Mouse (Mus musculus): ENCODE results near the gene C130026I21Rik. TPM values are rescaled to one million over a fixed set of nuclear protein-coding genes. Genes with fewer than 3 reads are reported as not detected.
"Not testable (repeated sequence)": the region's sequence is repeated elsewhere in the genome, so short reads cannot be mapped to it uniquely, and the experiment has no call there.

Gene C130026I21Rik
- 0.33 and 0.35 TPM in 2 replicates for polyA plus RNA-seq (2014; fragmentation: Nextera tagmentation; extraction: Ambion mirVana)

DNA sequence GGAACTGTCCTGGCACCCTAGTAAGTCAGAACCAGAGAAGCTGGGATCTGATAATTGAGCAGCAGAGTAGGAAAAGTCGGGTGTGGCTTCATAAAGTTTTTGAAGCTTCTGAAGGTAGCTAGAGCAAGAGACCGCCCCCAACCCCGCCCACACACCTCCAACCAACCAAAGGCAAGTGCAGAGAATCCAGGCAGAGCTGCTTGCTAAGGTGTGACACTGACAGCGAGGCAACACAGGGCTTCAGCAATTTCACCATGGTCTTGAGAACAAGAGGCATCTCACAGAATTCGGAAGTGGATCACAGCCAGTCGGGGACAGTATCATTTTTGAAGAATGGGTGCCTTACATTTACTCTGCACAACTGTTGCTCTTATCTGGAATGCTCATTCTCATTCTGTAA is at the start of gene C130026I21Rik:
Gene C130026I21Rik (minus strand): TSS at position 101 of the 400 bp plus-strand sequence.
- not testable (repeated sequence) for H3K4me2 ChIP-seq (replicated peaks); H3K9me3 ChIP-seq (ENCODE audit: control insufficient read depth, low read length); ATAC-seq (ENCODE audit: low FRiP score); H3K27me3 ChIP-seq (ENCODE audit: control insufficient read depth, insufficient read depth, low read length); H3K4me1 ChIP-seq (replicated peaks; ENCODE audit: control insufficient read depth, insufficient read depth, low read length); DNase-seq (ENCODE audit: low spot score); H3K27ac ChIP-seq; H3K36me3 ChIP-seq (replicated peaks; ENCODE audit: control insufficient read depth, insufficient read depth); H3K9ac ChIP-seq; H3K4me3 ChIP-seq (replicated peaks; ENCODE audit: low read length)
- WGBS = no CpG with 5 or more reads among the region's 6 CpGs

DNA sequence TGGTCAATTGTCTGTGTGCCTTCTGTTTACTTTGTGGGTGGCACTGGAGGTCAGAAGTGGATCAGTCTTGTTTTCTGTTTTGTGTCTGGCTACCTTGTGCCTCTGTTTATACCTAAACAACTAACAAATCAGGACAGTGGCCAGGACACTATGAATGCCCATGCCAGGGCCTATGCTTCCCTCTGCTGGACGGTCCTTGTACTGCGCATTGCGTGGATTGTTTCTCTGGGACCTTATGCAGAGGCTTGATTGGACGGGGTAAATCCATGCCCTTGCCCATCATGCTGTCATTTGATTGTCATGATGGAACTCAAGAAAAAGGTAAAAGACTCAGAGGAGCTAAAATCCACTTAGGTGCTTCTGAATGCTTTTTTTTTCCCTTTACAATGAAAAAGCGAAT is 16.7 kb upstream of the C130026I21Rik start:
- H3K27ac ChIP-seq; H3K4me1 ChIP-seq (replicated peaks; ENCODE audit: control insufficient read depth, insufficient read depth, low read length); DNase-seq (ENCODE audit: low spot score); H3K4me2 ChIP-seq (replicated peaks); H3K9ac ChIP-seq; H3K4me3 ChIP-seq (replicated peaks; ENCODE audit: low read length); H3K9me3 ChIP-seq (ENCODE audit: control insufficient read depth, low read length); H3K36me3 ChIP-seq (replicated peaks; ENCODE audit: control insufficient read depth, insufficient read depth); ATAC-seq (ENCODE audit: low FRiP score); H3K27me3 ChIP-seq (ENCODE audit: control insufficient read depth, insufficient read depth, low read length): not testable (repeated sequence)
- 47% methylated on average over 4 of the region's 5 CpGs for WGBS

DNA sequence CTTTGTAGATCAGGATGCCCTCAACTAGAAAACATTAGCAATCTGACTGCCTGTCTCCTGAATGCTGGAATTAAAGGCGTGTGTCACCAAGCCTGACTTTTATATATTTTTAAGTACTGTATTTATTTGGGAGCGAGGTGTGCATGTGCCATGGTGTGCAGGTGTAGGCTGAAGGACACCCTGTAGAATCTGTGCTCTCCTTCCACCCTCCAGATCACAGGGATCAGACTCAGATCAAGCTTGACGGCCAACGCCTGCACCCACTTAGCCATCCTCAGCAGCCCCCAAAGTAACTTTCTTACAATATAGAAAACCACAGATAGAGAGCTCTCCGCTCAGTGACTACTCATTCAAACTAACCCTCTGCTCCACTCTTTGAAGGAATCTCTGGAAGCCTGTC is 6.1 kb upstream of the C130026I21Rik start:
- DNase-seq (ENCODE audit: low spot score); H3K4me2 ChIP-seq (replicated peaks); H3K9ac ChIP-seq; H3K4me3 ChIP-seq (replicated peaks; ENCODE audit: low read length); H3K27ac ChIP-seq; H3K36me3 ChIP-seq (replicated peaks; ENCODE audit: control insufficient read depth, insufficient read depth); H3K9me3 ChIP-seq (ENCODE audit: control insufficient read depth, low read length); H3K4me1 ChIP-seq (replicated peaks; ENCODE audit: control insufficient read depth, insufficient read depth, low read length); ATAC-seq (ENCODE audit: low FRiP score); H3K27me3 ChIP-seq (ENCODE audit: control insufficient read depth, insufficient read depth, low read length): not testable (repeated sequence)
- 84% methylated on average over 3 of the region's 5 CpGs for WGBS

DNA sequence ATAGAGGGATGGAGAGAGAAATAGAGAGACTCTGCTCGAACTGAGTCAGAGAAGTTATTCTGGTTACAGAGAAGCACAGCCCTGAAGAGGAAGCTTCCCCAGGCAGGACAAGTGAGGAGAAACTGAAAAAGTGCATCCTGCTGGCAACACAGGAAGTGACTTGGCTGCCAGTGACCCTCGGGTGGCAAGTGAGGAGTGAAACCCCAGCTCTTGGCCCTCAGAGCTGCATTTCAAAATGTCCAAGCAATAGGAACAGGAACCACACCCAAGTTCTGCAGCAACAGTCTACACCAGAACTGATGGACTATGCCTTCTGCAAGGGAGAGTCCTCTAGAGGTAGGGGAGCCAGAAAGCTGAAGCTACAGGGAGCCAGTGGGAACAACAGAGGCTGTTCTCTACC is 11.7 kb downstream of the C130026I21Rik start:
- not testable (repeated sequence) for H3K36me3 ChIP-seq (replicated peaks; ENCODE audit: control insufficient read depth, insufficient read depth); H3K4me3 ChIP-seq (replicated peaks; ENCODE audit: low read length); H3K27me3 ChIP-seq (ENCODE audit: control insufficient read depth, insufficient read depth, low read length); H3K9ac ChIP-seq; H3K4me1 ChIP-seq (replicated peaks; ENCODE audit: control insufficient read depth, insufficient read depth, low read length); H3K4me2 ChIP-seq (replicated peaks); ATAC-seq (ENCODE audit: low FRiP score); H3K27ac ChIP-seq; DNase-seq (ENCODE audit: low spot score)
- 56% methylated on average over 1 of the region's 2 CpGs for WGBS
- H3K9me3 ChIP-seq (ENCODE audit: control insufficient read depth, low read length) = peaks cover 11% of the 10 kb centered on the region

DNA sequence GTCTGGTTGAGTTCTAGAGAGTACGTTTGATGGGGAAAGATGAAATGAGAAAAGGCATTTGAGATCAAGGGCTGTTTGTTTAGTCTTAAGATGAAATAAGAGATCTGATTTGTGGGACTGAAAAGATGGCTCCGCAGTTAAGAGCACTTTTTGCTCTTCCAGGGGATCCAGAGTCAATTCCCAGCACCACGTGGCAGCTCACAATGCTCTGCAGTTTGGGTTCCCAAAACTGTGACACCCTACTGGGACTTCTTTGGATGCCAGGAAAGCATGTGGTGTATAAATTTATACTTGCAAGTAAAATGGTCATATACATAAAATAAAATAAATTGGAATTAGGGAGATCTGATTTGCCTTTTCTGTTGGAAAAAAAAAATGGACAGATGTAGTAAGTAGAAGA is 15.1 kb downstream of the C130026I21Rik start:
- not testable (repeated sequence) for ATAC-seq (ENCODE audit: low FRiP score); H3K27me3 ChIP-seq (ENCODE audit: control insufficient read depth, insufficient read depth, low read length); H3K27ac ChIP-seq; H3K36me3 ChIP-seq (replicated peaks; ENCODE audit: control insufficient read depth, insufficient read depth); H3K4me3 ChIP-seq (replicated peaks; ENCODE audit: low read length); DNase-seq (ENCODE audit: low spot score); H3K4me2 ChIP-seq (replicated peaks); H3K9ac ChIP-seq; H3K4me1 ChIP-seq (replicated peaks; ENCODE audit: control insufficient read depth, insufficient read depth, low read length)
- peaks cover 11% of the 10 kb centered on the region for H3K9me3 ChIP-seq (ENCODE audit: control insufficient read depth, low read length)
- 57% methylated on average over 2 of the region's 3 CpGs for WGBS

DNA sequence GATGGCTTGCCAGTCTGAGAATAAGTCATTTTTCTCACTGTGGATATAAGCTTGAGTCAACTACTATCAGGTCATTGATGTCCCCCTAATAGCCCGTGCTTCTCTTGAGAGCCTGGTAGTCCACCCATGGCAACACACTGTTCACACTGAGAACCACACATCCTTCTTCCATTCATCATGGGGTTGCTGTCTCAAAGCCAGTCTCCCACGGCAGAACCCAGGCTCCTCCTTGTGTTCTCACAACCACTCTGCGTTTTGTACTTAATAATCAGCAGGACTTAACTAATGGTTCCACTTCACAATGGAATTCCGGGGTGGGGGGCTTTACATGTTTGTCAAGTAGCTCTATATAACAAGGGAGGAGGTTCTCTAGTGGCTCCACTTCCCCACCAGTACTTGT is 19.2 kb downstream of the C130026I21Rik start:
- not testable (repeated sequence) for H3K9ac ChIP-seq; H3K4me2 ChIP-seq (replicated peaks); H3K27me3 ChIP-seq (ENCODE audit: control insufficient read depth, insufficient read depth, low read length); DNase-seq (ENCODE audit: low spot score); ATAC-seq (ENCODE audit: low FRiP score); H3K27ac ChIP-seq; H3K4me1 ChIP-seq (replicated peaks; ENCODE audit: control insufficient read depth, insufficient read depth, low read length); H3K4me3 ChIP-seq (replicated peaks; ENCODE audit: low read length); H3K36me3 ChIP-seq (replicated peaks; ENCODE audit: control insufficient read depth, insufficient read depth)
- peaks cover 18% of the 10 kb centered on the region for H3K9me3 ChIP-seq (ENCODE audit: control insufficient read depth, low read length)
- 87% methylated on average over 4 of the region's 4 CpGs for WGBS

DNA sequence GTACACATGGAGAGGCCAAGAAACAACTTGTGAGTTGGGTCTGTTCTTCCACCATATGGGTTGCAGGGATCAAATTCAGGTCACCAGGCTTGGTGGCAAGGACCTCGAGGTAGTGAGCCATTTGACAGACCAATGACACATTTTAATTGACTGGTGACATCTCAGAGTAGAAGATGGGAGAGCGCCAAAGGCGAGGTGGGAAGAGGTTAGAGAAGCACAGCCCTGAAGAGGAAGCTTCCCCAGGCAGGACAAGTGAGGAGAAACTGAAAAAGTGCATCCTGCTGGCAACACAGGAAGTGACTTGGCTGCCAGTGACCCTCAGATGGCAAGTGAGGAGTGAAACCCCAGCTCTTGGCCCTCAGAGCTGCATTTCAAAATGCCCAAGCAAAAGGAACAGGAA is 21.4 kb downstream of the C130026I21Rik start:
- not testable (repeated sequence) for H3K9ac ChIP-seq; H3K27me3 ChIP-seq (ENCODE audit: control insufficient read depth, insufficient read depth, low read length); ATAC-seq (ENCODE audit: low FRiP score); H3K4me1 ChIP-seq (replicated peaks; ENCODE audit: control insufficient read depth, insufficient read depth, low read length); H3K36me3 ChIP-seq (replicated peaks; ENCODE audit: control insufficient read depth, insufficient read depth); H3K4me3 ChIP-seq (replicated peaks; ENCODE audit: low read length); H3K27ac ChIP-seq; DNase-seq (ENCODE audit: low spot score); H3K4me2 ChIP-seq (replicated peaks)
- H3K9me3 ChIP-seq (ENCODE audit: control insufficient read depth, low read length) = peaks cover 23% of the 10 kb centered on the region
- WGBS = 65% methylated on average over 3 of the region's 3 CpGs

DNA sequence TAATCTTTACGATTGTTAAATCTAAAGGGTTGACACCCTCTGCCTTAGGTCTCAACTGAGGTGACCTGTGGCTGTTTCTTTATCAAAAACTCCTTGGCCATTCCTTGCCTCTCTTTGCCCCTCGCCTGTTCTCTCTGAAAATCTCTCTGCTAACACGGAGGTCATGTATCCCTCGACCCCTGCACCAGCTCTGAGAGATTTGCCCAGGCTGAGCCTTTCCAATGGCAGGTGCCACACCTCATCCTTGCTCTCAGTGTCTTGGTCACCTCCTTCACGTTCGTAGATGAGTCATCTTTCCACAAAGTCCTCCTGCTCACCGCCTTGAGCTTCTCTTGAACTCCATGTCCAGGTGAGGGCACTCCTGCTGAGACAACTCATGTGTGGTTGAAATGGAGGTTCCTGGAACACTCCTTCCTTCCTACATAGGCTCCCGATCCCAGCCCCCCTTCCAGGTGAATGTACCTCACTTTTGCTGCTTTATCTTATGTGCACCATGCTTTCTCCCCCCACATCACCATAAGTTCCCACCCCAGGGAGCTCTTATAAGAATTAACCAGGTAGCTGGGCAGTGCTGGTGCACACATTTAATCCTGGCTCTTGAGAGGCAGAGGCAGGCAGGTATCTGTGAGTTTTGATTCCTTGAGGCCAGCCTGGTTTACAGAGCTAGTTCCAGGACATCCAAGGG is 23.4 kb downstream of the C130026I21Rik start:
- H3K9me3 ChIP-seq (ENCODE audit: control insufficient read depth, low read length) = peaks cover 32% of the 10 kb centered on the region
- not testable (repeated sequence) for DNase-seq (ENCODE audit: low spot score); H3K36me3 ChIP-seq (replicated peaks; ENCODE audit: control insufficient read depth, insufficient read depth); H3K4me3 ChIP-seq (replicated peaks; ENCODE audit: low read length); ATAC-seq (ENCODE audit: low FRiP score); H3K27me3 ChIP-seq (ENCODE audit: control insufficient read depth, insufficient read depth, low read length); H3K9ac ChIP-seq; H3K27ac ChIP-seq; H3K4me1 ChIP-seq (replicated peaks; ENCODE audit: control insufficient read depth, insufficient read depth, low read length); H3K4me2 ChIP-seq (replicated peaks)
- WGBS = 75% methylated on average over 8 of the region's 8 CpGs

DNA sequence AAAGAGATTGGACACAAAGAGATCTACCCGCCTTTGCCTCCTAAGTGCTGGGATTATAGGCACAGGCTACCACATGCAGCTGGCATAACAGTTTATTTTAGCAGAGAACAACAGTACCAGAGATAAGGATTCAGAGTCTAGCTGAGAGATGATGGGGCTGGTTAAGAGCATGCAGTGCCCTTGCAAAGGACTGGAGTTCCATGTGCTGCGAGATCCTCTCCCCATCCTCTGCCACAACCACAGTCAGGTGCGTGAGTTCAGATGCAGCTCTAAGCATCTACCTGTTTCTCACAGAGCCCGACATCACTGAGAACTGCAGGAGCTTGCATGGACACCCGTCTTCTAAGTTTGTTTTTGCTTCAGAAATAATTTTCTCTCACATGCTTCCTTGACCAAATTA is 24.1 kb downstream of the C130026I21Rik start:
- not testable (repeated sequence) for H3K27ac ChIP-seq; ATAC-seq (ENCODE audit: low FRiP score); H3K36me3 ChIP-seq (replicated peaks; ENCODE audit: control insufficient read depth, insufficient read depth); H3K27me3 ChIP-seq (ENCODE audit: control insufficient read depth, insufficient read depth, low read length); DNase-seq (ENCODE audit: low spot score); H3K4me3 ChIP-seq (replicated peaks; ENCODE audit: low read length); H3K9ac ChIP-seq; H3K4me1 ChIP-seq (replicated peaks; ENCODE audit: control insufficient read depth, insufficient read depth, low read length); H3K4me2 ChIP-seq (replicated peaks)
- peaks cover 32% of the 10 kb centered on the region for H3K9me3 ChIP-seq (ENCODE audit: control insufficient read depth, low read length)
- 86% methylated on average over 4 of the region's 5 CpGs for WGBS

DNA sequence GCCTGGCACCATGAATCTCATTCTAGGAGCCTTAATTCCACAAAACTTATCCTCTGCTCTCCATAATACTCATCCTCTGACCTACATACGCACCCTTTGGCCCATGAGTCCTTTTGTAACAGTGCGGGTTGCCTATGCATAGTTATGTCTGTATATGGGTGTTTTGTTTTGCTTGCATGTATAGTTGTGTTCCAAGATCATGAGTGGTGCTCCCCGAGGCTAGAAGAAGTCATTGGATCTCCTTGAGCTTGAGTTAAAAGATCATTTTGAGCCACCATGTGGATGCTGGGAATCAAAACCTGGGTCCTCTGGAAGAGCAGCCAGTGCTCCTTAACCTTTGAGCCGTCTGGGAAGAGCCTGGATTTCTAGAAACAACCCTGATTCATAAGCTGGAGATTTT is 25.4 kb downstream of the C130026I21Rik start:
- H3K4me1 ChIP-seq (replicated peaks; ENCODE audit: control insufficient read depth, insufficient read depth, low read length); ATAC-seq (ENCODE audit: low FRiP score); H3K4me2 ChIP-seq (replicated peaks); H3K9ac ChIP-seq; H3K4me3 ChIP-seq (replicated peaks; ENCODE audit: low read length); H3K36me3 ChIP-seq (replicated peaks; ENCODE audit: control insufficient read depth, insufficient read depth); H3K27ac ChIP-seq; H3K27me3 ChIP-seq (ENCODE audit: control insufficient read depth, insufficient read depth, low read length): not testable (repeated sequence)
- peaks cover 33% of the 10 kb centered on the region for H3K9me3 ChIP-seq (ENCODE audit: control insufficient read depth, low read length)
- 72% methylated on average over 3 of the region's 4 CpGs for WGBS
- peak; percentile 22 for DNase-seq (ENCODE audit: low spot score)

All from hindbrain, embryonic 14.5 days (tissue).